Mouse (Mus musculus) embryonic facial prominence, embryonic 12.5 days (tissue): Measurements from ENCODE around the gene Pkn3. TPM values are rescaled to one million over a fixed set of nuclear protein-coding genes. Genes with fewer than 3 reads are reported as not detected.
A peak's percentile ranks its signal among the peaks of the same experiment; 100 is the strongest.

Experiments used
- ATAC-seq: fragments of 200-750 bp; cut with Nextera tagmentation; 2 replicates; pipeline ENCODE4 v1.8.0; 2017; ENCODE audit not compliant: insufficient number of reproducible peaks, insufficient read depth, low FRiP score, low TSS enrichment
- H3K27ac ChIP-seq: fragments of 300-500 bp; sonication (generic); 2 replicates; pipeline ENCODE4 v1.5.1; 2016; ENCODE audit warnings: mild to moderate bottlenecking
- H3K27me3 ChIP-seq: fragments of 300-500 bp; sonication (generic); 2 replicates; pipeline ENCODE4 v1.6.1; 2016; ENCODE audit warnings: mild to moderate bottlenecking, moderate library complexity
- H3K36me3 ChIP-seq: fragments of 300-500 bp; sonication (generic); 2 replicates; pipeline ENCODE4 v1.6.1; 2016; ENCODE audit warnings: mild to moderate bottlenecking
- H3K4me1 ChIP-seq: fragments of 300-500 bp; sonication (generic); 2 replicates; pipeline ENCODE4 v1.6.1; 2016
- H3K4me2 ChIP-seq: fragments of 300-500 bp; sonication (generic); replicated peaks from 2 replicates; pipeline ENCODE4 v1.6.1; 2016; ENCODE audit warnings: mild to moderate bottlenecking, moderate library complexity
- H3K4me3 ChIP-seq: fragments of 300-500 bp; sonication (generic); 2 replicates; pipeline ENCODE4 v1.5.1; 2016; ENCODE audit warnings: mild to moderate bottlenecking
- H3K9ac ChIP-seq: fragments of 300-500 bp; sonication (generic); 2 replicates; pipeline ENCODE4 v1.6.1; 2016; ENCODE audit warnings: mild to moderate bottlenecking, moderate library complexity
- H3K9me3 ChIP-seq: fragments of 300-500 bp; sonication (generic); 2 replicates; pipeline ENCODE4 v1.6.1; 2016; ENCODE audit warnings: mild to moderate bottlenecking, moderate library complexity
- WGBS: fragments of 180-500 bp; shearing (Covaris S2); methylation state at CpG from one replicate; pipeline ENCODE4 v1.1.7; 2016; 5-methylcytosine and 5-hydroxymethylcytosine counted together
- polyA plus RNA-seq: library from polyadenylated mRNA; unstranded; fragments of >200 nt; fragmentation: Nextera tagmentation; extraction: Ambion mirVana; gene quantifications from 2 replicates; pipeline ENCODE4 v1.2.1, GENCODE M21; 2016

Gene Pkn3
- 9.3 and 11.6 TPM in 2 replicates for polyA plus RNA-seq

DNA sequence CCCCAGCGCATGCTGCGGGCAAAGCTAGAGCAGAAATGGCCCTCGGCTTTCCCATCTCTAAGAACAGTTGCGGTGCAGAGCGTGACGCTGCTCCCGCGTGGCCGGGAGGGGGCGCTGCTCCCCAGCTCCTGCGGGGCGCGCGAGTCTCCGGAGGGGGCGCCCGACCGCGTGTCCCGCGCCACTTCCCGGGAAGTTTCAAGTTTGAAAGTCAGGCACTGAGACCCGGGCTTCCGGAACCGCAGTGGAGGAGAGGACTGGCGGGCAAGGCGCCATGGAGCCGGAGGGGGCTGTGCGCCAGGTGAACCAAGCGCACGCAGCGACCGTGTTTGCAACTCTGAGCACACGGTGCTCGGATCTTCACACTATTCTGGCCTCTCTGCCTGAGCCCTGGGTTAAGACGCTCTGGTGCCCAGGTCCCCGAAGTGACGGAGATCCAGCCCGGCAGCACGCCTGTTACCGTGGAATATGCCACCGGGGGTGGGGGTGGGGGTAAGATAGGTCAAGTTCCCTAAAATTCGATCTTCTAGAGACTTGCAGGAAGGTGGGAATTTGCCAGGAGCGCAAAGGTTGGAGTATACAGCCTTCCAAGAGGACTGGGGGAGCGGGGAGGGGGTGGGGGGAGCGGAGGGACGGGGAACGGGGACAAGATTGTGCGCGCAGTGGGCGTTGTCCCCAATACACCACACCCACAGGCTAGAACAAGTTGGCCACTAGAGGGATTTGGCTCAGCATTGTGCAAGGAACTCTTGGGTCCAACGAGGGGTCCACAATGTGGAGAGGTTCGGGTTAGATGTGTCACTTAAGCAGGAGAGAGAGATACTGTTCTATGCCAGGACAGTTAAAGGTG lies at the start of gene Pkn3:
Gene Pkn3 (plus strand): TSS at position 183 of the 847 bp plus-strand sequence.
- under 1% methylated on average over 53 of the region's 53 CpGs for WGBS
- peak within 1 kb of the TSS; percentile 85 for H3K27ac ChIP-seq
- ATAC-seq = peak; percentile 70
- peak within 1 kb of the TSS; percentile 54 for H3K4me3 ChIP-seq
- peaks cover 13% of the 10 kb centered on the region for H3K36me3 ChIP-seq
- peak within 1 kb of the TSS; percentile 52 for H3K9ac ChIP-seq
- H3K4me1 ChIP-seq = peaks cover 10% of the 10 kb centered on the region
- no peaks in the 10 kb centered on the region for H3K9me3 ChIP-seq
- H3K27me3 ChIP-seq = no peaks in the 10 kb centered on the region
- peak within 1 kb of the TSS; percentile 94 for H3K4me2 ChIP-seq

DNA sequence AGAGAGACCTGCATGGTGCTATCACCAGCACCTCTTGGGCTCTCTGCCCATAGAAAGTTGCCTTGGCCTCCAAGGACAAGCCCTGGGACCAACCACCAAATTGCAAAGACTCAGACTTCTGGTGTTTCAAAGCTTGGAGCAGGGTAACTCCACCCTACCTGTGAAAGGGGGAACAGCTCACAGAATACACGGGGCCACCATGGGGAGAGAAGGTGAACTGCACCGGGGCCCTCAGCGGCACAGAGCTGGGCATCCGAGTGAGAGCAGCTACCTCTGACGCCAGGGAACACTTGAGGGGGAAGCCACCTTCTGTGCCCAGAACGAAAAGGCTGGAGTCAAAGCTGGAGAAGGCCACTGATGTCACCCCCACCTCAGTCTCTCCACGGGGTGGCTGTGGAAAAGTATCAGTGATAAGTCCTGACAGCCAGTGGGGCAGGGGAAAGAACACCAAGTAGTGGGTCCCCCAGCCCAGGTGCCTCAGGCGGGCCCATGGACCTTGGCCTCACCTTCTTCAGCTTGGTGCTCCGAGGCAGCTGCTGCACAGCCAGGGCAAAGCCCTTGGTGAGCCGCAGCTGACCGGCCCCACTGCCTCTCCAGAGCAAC lies 45.1 kb upstream of the Pkn3 start:
- Histone ChIP-seq H3K4me1 (no peaks in the 10 kb centered on the region), H3K9me3 (no peaks in the 10 kb centered on the region), H3K4me3 (no peak overlapping the region), H3K36me3 (peaks cover 78% of the 10 kb centered on the region), H3K9ac (no peak overlapping the region), H3K4me2 (no peak overlapping the region), H3K27ac (no peak overlapping the region), H3K27me3 (no peaks in the 10 kb centered on the region)
- 61% methylated on average over 11 of the region's 11 CpGs for WGBS
- ATAC-seq = no peak

DNA sequence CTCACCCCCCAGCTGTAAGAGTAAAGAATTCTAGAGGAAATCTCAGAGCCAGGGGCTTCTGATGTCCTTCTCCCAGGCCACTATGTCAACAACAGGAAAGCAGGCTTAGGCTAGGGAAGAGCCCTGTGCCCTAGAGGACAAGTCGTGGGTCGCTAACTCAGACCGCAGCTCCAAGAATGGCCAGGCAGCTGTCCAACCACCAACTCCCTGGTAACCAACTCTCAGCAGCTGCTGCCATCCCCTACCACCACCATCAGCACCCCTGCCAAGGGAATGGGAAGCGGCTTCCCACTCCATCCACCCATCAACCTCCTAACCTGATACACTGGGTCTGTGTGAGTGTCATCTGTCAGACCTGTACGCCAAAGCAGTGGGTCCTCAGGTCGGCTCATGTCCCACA lies 44.5 kb upstream of the Pkn3 start:
- 76% methylated on average over 6 of the region's 6 CpGs for WGBS
- H3K4me2 ChIP-seq = no peak overlapping the region
- H3K4me1 ChIP-seq = no peaks in the 10 kb centered on the region
- H3K4me3 ChIP-seq = no peak overlapping the region
- no peaks in the 10 kb centered on the region for H3K27me3 ChIP-seq
- no peak for ATAC-seq
- no peak overlapping the region for H3K27ac ChIP-seq
- no peaks in the 10 kb centered on the region for H3K9me3 ChIP-seq
- H3K36me3 ChIP-seq = peaks cover 75% of the 10 kb centered on the region
- H3K9ac ChIP-seq = no peak overlapping the region

DNA sequence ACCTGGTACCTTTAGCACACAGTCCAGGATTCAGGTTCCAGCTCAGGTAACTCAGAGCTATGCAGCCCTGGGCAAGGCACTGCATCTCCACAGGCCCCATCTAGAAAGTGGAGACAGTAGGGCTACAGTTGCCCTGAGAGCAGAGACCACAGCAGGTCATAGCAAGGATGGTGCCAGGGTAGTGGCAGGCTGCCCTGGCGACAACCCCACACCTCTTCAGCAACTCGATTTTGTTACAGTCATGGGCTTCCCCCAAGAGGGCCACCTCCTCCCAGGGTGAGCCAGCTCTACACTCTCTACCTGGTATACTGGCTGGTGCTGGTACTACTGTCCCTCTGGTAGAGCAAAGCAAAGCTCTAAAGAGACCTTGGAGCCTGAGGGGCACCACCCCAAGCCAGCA lies 39.7 kb upstream of the Pkn3 start:
- no peaks in the 10 kb centered on the region for H3K9me3 ChIP-seq
- H3K4me2 ChIP-seq = no peak overlapping the region
- no peak for ATAC-seq
- no peaks in the 10 kb centered on the region for H3K4me1 ChIP-seq
- 82% methylated on average over 2 of the region's 2 CpGs for WGBS
- no peak overlapping the region for H3K9ac ChIP-seq
- no peaks in the 10 kb centered on the region for H3K27me3 ChIP-seq
- H3K27ac ChIP-seq = no peak overlapping the region
- H3K4me3 ChIP-seq = no peak overlapping the region
- peaks cover 32% of the 10 kb centered on the region for H3K36me3 ChIP-seq

DNA sequence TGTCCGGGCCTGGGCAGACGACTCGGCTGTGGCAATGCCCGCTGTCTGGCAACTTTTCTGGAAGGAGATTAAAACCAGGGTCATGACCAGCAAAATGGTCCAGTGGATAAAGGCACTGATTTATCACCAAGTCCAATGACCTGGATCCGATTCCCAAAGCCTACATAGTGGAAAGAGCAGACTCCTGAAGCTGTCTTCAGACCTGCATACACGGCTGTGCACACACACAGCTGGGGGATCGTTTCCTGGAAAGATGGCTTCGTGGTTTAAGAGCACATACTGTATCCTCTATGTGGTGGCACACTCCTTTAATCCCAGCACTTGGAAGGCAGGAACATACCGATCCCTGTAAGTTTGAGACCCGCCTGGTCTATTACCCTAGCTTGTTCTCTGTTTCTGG lies 39.1 kb upstream of the Pkn3 start:
- Histone ChIP-seq H3K4me2 (no peak overlapping the region), H3K9me3 (no peaks in the 10 kb centered on the region), H3K27ac (no peak overlapping the region), H3K9ac (no peak overlapping the region), H3K4me1 (no peaks in the 10 kb centered on the region), H3K27me3 (no peaks in the 10 kb centered on the region), H3K36me3 (peaks cover 29% of the 10 kb centered on the region), H3K4me3 (no peak overlapping the region)
- no peak for ATAC-seq
- 94% methylated on average over 10 of the region's 10 CpGs for WGBS

DNA sequence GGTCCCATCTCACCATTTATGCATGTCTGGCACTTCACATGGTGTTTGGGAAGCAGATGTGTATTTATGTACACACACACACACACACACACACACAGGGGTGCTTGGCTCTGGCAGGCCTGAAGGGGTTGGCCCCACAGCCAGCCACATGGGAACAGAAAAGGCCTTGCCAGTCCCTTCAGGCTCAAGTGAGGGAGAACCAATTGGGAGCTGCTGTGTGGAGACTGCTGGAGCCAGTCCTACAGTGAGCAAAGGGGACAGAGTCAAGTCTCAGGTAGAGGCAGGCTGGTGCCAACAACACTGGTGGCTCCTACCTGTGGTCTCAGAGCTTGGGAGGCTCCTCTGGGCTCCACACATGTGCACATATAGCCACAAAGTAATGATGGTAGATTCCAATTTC lies 37.8 kb upstream of the Pkn3 start:
- no peak for ATAC-seq
- no peaks in the 10 kb centered on the region for H3K9me3 ChIP-seq
- no peak overlapping the region for H3K27ac ChIP-seq
- H3K36me3 ChIP-seq = peaks cover 27% of the 10 kb centered on the region
- H3K4me1 ChIP-seq = no peaks in the 10 kb centered on the region
- H3K4me2 ChIP-seq = no peak overlapping the region
- no peaks in the 10 kb centered on the region for H3K27me3 ChIP-seq
- H3K9ac ChIP-seq = no peak overlapping the region
- H3K4me3 ChIP-seq = no peak overlapping the region

DNA sequence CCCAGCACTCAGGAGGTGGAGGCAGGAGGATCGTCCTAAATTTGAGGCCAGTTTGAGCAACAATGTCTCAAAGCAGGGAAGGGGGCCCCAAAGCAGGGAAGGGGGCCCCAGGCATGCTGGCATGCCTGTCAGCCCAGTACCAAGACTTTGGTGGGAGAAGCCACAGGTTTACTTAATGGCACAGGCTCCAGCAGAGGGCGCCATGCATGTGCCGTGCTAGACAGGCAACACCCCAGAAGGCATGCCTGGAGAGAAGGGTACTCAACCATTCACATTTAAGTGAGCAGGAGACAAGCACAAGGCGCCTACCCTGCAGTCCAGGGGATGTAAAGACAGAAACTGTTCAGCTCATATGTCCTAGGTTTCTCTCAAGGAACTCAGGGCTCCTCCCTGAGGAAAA lies 35.0 kb upstream of the Pkn3 start:
- H3K4me3 ChIP-seq = no peak overlapping the region
- H3K9ac ChIP-seq = peak overlapping the region; percentile 2; the same call in 1 of the 2 replicates
- H3K36me3 ChIP-seq = peaks cover 21% of the 10 kb centered on the region
- H3K27ac ChIP-seq = no peak overlapping the region
- H3K27me3 ChIP-seq = no peaks in the 10 kb centered on the region
- 13% methylated on average over 4 of the region's 4 CpGs for WGBS
- H3K4me2 ChIP-seq = no peak overlapping the region
- no peaks in the 10 kb centered on the region for H3K9me3 ChIP-seq
- ATAC-seq = no peak
- H3K4me1 ChIP-seq = no peaks in the 10 kb centered on the region

DNA sequence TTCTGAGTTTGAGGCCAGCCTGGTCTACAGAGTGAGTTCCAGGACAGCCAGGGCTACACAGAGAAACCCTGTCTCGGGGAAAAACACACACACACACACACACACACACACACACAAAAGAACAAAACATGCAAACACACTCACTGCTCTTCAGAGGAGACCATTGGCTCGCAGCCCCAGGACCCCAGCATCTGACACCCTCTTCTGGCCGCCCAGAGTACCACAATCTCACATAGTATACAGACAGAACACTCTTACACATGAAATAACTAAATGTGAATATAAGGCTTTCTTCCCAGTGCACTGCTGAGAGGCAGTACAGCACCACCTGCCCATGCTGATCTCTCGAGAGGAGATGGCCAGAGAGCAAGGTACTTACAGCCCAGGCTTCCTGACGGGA lies 32.9 kb upstream of the Pkn3 start:
- H3K4me2 ChIP-seq = no peak overlapping the region
- H3K9ac ChIP-seq = no peak overlapping the region
- H3K4me1 ChIP-seq = no peaks in the 10 kb centered on the region
- no peaks in the 10 kb centered on the region for H3K27me3 ChIP-seq
- 85% methylated on average over 5 of the region's 5 CpGs for WGBS
- no peak for ATAC-seq
- H3K4me3 ChIP-seq = no peak overlapping the region
- H3K36me3 ChIP-seq = peaks cover 15% of the 10 kb centered on the region; the same call in 1 of the 2 replicates
- H3K27ac ChIP-seq = no peak overlapping the region
- H3K9me3 ChIP-seq = no peaks in the 10 kb centered on the region

DNA sequence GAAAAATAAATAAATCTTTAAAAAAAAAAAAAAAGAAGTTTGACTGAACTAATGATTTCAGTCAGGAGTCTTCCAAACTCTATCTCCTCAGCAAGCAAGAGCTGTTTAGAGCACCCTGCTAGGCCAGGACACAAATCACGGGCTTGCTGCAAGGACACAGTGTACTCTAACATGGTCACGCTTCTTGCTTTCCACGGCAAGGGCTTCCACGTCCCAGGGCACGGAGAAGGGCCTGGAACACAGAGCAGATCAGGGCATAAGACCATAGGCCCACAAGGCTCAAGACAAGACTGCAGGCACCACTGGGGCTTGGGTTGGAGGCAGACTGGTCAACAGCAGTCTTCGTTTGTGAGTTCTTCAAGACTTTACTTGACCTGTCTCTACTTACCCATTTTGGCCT lies 30.4 kb upstream of the Pkn3 start:
- no peak overlapping the region for H3K27ac ChIP-seq
- WGBS = 96% methylated on average over 6 of the region's 6 CpGs
- ATAC-seq = no peak
- no peak overlapping the region for H3K4me2 ChIP-seq
- no peaks in the 10 kb centered on the region for H3K27me3 ChIP-seq
- H3K9me3 ChIP-seq = no peaks in the 10 kb centered on the region
- no peaks in the 10 kb centered on the region for H3K4me1 ChIP-seq
- H3K36me3 ChIP-seq = peaks cover 15% of the 10 kb centered on the region; the same call in 1 of the 2 replicates
- H3K9ac ChIP-seq = no peak overlapping the region
- no peak overlapping the region for H3K4me3 ChIP-seq

DNA sequence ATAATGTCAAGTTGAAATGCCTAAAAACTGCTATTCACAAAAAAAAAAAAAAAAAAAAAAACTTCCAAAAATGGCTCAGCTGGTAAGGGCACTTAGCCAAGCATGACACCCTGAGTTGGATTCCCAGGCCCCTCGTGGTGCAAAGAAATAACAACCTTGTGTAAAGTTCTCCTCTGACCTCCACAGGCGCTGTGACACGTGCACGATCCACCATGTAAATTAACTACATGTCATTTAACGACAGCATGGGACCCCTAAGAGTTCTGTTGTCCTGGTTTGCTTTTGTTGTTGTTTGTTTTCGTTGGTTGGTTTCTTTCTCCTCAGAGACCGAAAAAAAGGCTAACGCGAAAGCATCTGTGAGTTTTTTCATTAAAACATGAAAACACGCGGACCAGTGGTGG lies 29.4 kb upstream of the Pkn3 start:
- Histone ChIP-seq H3K9ac (peak overlapping the region; percentile 72), H3K36me3 (peaks cover 15% of the 10 kb centered on the region; the same call in 1 of the 2 replicates), H3K27me3 (no peaks in the 10 kb centered on the region), H3K9me3 (no peaks in the 10 kb centered on the region), H3K4me3 (peak overlapping the region; percentile 75), H3K4me1 (no peaks in the 10 kb centered on the region), H3K4me2 (peak overlapping the region; percentile 67), H3K27ac (peak overlapping the region; percentile 81; the same call in 1 of the 2 replicates)
- WGBS = 58% methylated on average over 11 of the region's 11 CpGs
- no peak for ATAC-seq

DNA sequence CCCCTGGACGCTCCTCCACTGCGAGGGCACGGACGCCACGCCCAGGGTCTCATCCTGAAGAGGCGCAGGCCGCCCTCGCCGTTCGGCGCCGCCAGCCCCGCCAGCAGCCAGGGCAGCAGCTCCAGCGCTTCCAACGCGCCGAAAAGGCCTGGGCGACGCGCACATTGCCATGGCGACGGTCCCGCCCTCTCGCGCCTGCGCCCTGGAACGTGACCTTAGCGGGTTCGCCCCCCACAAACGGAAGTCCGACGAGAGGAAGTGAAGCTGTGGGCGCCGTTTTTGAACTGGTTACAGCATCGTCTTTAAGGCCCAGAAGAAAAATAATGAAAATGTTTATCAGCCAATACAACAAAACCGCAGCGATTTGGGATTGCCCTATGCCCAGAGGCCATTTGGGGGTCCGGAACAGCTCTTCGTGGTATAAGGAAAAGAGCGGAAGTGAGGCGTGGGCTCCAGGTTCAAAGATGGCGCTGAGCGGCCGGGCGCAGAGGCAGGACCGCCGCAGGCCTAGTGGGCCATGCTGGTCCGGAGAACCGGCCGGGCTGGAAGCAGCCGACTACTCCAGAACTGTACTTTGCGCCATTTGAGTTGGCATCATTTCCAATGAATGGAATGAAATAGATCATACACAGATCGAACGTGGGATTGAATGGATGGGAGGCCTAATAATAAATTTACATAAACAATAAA lies 28.6 kb upstream of the Pkn3 start, which contains the start of gene Wdr34:
Gene Wdr34 (minus strand): TSS at position 183 of the 690 bp plus-strand sequence.
- peak within 1 kb of the TSS; percentile 67 for H3K4me2 ChIP-seq
- no peaks in the 10 kb centered on the region for H3K4me1 ChIP-seq
- peaks cover 15% of the 10 kb centered on the region; the same call in 1 of the 2 replicates for H3K36me3 ChIP-seq
- H3K9me3 ChIP-seq = no peaks in the 10 kb centered on the region
- H3K9ac ChIP-seq = peak within 1 kb of the TSS; percentile 72
- H3K27ac ChIP-seq = peak within 1 kb of the TSS; percentile 81
- no peaks in the 10 kb centered on the region for H3K27me3 ChIP-seq
- 1% methylated on average over 54 of the region's 54 CpGs for WGBS
- H3K4me3 ChIP-seq = peak within 1 kb of the TSS; percentile 75
- peak; percentile 89 for ATAC-seq
